Mouse (Mus musculus) forebrain, embryonic 13.5 days (tissue): ENCODE results near the gene Gm10330. TPM values are rescaled to one million over a fixed set of nuclear protein-coding genes. Genes with fewer than 3 reads are reported as not detected.
"Not testable (repeated sequence)": the region's sequence is repeated elsewhere in the genome, so short reads cannot be mapped to it uniquely, and the experiment has no call there.

Source experiments
- ATAC-seq: fragments of 200-750 bp; cut with Nextera tagmentation; 2 replicates; pipeline ENCODE4 v1.8.0; 2017
- H3K27ac ChIP-seq: fragments of 300-500 bp; sonication (generic); 2 replicates; pipeline ENCODE4 v1.5.1; 2015; ENCODE audit warnings: inconsistent platforms, mild to moderate bottlenecking, moderate library complexity
- H3K27me3 ChIP-seq: fragments of 300-500 bp; sonication (generic); 2 replicates; pipeline ENCODE4 v1.6.1; 2015; ENCODE audit warnings: mild to moderate bottlenecking, inconsistent platforms
- H3K36me3 ChIP-seq: fragments of 300-500 bp; sonication (generic); 2 replicates; pipeline ENCODE4 v1.6.1; 2015; ENCODE audit warnings: mild to moderate bottlenecking, inconsistent platforms; ENCODE audit not compliant: poor library complexity, severe bottlenecking
- H3K4me1 ChIP-seq: fragments of 300-500 bp; sonication (generic); 2 replicates; pipeline ENCODE4 v1.6.1; 2015; ENCODE audit warnings: inconsistent platforms
- H3K4me2 ChIP-seq: fragments of 300-500 bp; sonication (generic); 2 replicates; pipeline ENCODE4 v1.6.1; 2015; ENCODE audit warnings: inconsistent platforms, mild to moderate bottlenecking, moderate library complexity
- H3K4me3 ChIP-seq: fragments of 300-500 bp; sonication (generic); 2 replicates; pipeline ENCODE4 v1.5.1; 2015; ENCODE audit warnings: mild to moderate bottlenecking, inconsistent platforms
- H3K9ac ChIP-seq: fragments of 300-500 bp; sonication (generic); 2 replicates; pipeline ENCODE4 v1.6.1; 2015; ENCODE audit warnings: mild to moderate bottlenecking, inconsistent platforms
- H3K9me3 ChIP-seq: fragments of 300-500 bp; sonication (generic); replicated peaks from 2 replicates; pipeline ENCODE4 v1.6.1; 2016; ENCODE audit warnings: inconsistent platforms
- WGBS: fragments of 180-500 bp; shearing (Covaris S2); methylation state at CpG from one replicate; pipeline ENCODE4 v1.1.7; 2015; 5-methylcytosine and 5-hydroxymethylcytosine counted together
- polyA plus RNA-seq: library from polyadenylated mRNA; unstranded; fragments of >200 nt; fragmentation: Nextera tagmentation; extraction: Ambion mirVana; gene quantifications from 2 replicates; pipeline ENCODE4 v1.2.1, GENCODE M21; 2015

Gm10330 gene
- 0.64 and 0.72 TPM in 2 replicates for polyA plus RNA-seq

DNA sequence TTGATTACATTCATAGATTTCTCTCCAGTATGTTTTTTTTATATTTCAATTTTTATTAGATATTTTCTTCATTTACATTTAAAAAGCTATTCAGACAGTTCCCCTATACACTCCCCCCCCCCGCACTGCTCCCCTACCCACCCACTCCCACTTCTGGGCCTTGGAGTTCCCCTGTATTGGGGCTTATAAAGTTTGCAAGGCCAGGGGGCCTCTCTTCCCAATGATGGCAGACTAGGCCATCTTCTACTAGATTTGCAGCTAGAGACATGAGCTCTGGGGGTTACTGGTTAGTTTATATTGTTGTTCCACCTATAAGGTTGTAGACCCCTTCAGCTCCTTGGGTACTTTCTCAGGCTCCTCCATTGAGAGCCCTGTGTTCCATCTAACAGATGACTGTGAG lies at the start of gene Gm10330:
Gene Gm10330 (minus strand): TSS at position 101 of the 400 bp plus-strand sequence.
- H3K4me1 ChIP-seq, H3K9ac ChIP-seq, H3K4me3 ChIP-seq, ATAC-seq, H3K27me3 ChIP-seq, H3K36me3 ChIP-seq, H3K27ac ChIP-seq, H3K9me3 ChIP-seq, H3K4me2 ChIP-seq: not testable (repeated sequence)
- WGBS = 100% methylated on average over 1 of the region's 1 CpGs

DNA sequence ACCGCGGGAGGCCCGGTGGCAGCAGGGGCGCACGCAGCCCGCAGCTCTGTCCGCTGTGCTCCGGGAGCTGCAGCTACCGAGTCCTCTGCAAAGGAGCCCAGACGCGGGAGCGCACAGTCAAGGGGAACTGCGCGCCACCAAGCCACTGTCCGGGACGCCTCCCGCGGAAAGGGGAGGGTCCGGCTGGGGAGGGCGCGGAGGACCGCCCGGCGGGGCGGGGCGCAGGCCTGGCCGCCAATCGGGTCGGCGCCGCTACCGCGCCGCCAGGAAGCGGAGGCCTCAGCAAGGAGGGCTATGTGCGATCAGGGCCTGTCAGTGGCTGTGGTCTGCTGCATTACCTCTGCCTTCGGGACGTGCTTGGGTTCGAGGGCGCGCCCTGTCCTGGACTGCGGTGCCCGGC lies 20.7 kb upstream of the Gm10330 start:
- H3K9me3 ChIP-seq, H3K4me1 ChIP-seq, ATAC-seq, H3K27me3 ChIP-seq, H3K9ac ChIP-seq, H3K27ac ChIP-seq, H3K36me3 ChIP-seq, H3K4me2 ChIP-seq, H3K4me3 ChIP-seq: not testable (repeated sequence)
- 24% methylated on average over 33 of the region's 43 CpGs for WGBS

DNA sequence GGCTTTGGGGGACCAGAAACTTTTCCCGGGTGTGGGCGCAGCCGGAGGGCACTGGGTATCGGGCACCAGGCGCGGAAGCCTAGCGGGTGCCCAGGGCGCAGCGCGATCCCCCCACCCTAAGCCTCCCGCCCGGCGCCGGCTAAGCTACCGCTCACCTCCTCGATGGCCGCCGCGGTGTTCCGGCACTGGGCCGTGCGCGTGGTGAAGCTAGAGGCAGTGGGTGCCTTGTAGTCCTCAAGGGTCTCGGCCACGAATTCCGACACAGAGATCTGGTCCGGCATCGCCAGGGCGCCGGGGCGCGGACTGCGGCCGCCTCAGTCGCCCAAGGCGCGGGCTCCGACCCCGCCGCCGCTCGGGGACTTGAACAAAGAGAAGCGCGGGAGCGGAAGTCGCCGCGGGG lies 20.3 kb upstream of the Gm10330 start:
- not testable (repeated sequence) for ATAC-seq, H3K36me3 ChIP-seq

More for the DNA sequence above, 20.3 kb upstream of the Gm10330 start:
- H3K4me3 ChIP-seq, H3K9me3 ChIP-seq, H3K4me2 ChIP-seq, H3K27me3 ChIP-seq, H3K27ac ChIP-seq, H3K4me1 ChIP-seq, H3K9ac ChIP-seq: not testable (repeated sequence)
- 22% methylated on average over 34 of the region's 48 CpGs for WGBS
